In genomic region chr13:28701309-28701708, GRCm38 (mm10) we compare ENCODE assay signal across 25 mouse cellular contexts.
DNase-seq lines count a peak whose midpoint lies in the region; ATAC-seq lines count a peak whose summit lies in the region.
"Had no signal": no experiment of that assay in that cellular context is flagged by ENCODE, and none has a peak within 500 bp of the region (broad histone marks: within the 10 kb centered on the region; RNA-seq: fewer than 3 reads in every experiment).

No protein-coding gene starts in this region.

- no peak overlapping the region for H3K9ac ChIP-seq in intestine, embryonic 14.5 days (ENCODE audit: low read length)
- H3K9ac ChIP-seq in intestine, embryonic 16.5 days (ENCODE audit: low read depth, low read length), result no peak overlapping the region
- H3K9ac ChIP-seq in forebrain, embryonic 15.5 days (replicated peaks), result no peak overlapping the region
- H3K9ac ChIP-seq: embryonic facial prominence, embryonic 12.5 days; embryonic facial prominence, embryonic 15.5 days; heart, embryonic 13.5 days; hindbrain, embryonic 13.5 days had no signal

- DNase-seq in intestine, embryonic 14.5 days (ENCODE audit: low spot score), result peak; percentile 43
- DNase-seq in testis, postnatal 10 days (ENCODE audit: low spot score), result peak; percentile 18
- DNase-seq in testis, postnatal 14 days (ENCODE audit: low spot score), result no peak
- no peak for DNase-seq in embryonic facial prominence, embryonic 10.5 days (ENCODE audit: low spot score)
- DNase-seq: adrenal gland, adult 8-10 months; adrenal gland, postnatal 25 days; cerebellum, adult 11-12 months; cerebellum, adult 8-10 months; cerebellum, postnatal 10 days; cerebellum, postnatal 36 days; gastrocnemius, postnatal 10 days; gastrocnemius, postnatal 36 days had no signal

- no peaks in the 10 kb centered on the region for H3K9me3 ChIP-seq in intestine, embryonic 14.5 days (ENCODE audit: control insufficient read depth, low read length)
- no peaks in the 10 kb centered on the region for H3K9me3 ChIP-seq in intestine, embryonic 16.5 days (ENCODE audit: control insufficient read depth, low read length)
- H3K9me3 ChIP-seq in forebrain, embryonic 15.5 days, result no peaks in the 10 kb centered on the region
- no peaks in the 10 kb centered on the region for H3K9me3 ChIP-seq in embryonic facial prominence, embryonic 10.5 days
- H3K9me3 ChIP-seq: embryonic facial prominence, embryonic 12.5 days; embryonic facial prominence, embryonic 15.5 days; heart, embryonic 10.5 days; heart, embryonic 13.5 days; hindbrain, embryonic 10.5 days; hindbrain, embryonic 13.5 days had no signal

- 60% methylated on average over 1 of the region's 1 CpGs for WGBS in intestine, embryonic 14.5 days
- 78% methylated on average over 1 of the region's 1 CpGs for WGBS in intestine, embryonic 16.5 days
- 47% methylated on average over 1 of the region's 1 CpGs for WGBS in forebrain, embryonic 15.5 days
- WGBS in embryonic facial prominence, embryonic 10.5 days, result 62% methylated on average over 1 of the region's 1 CpGs

- no peaks in the 10 kb centered on the region for H3K27me3 ChIP-seq in intestine, embryonic 14.5 days (replicated peaks; ENCODE audit: control insufficient read depth, insufficient read depth, low read length)
- H3K27me3 ChIP-seq in intestine, embryonic 16.5 days (replicated peaks; ENCODE audit: control insufficient read depth, insufficient read depth, low read length), result no peaks in the 10 kb centered on the region
- H3K27me3 ChIP-seq in forebrain, embryonic 15.5 days, result no peaks in the 10 kb centered on the region
- H3K27me3 ChIP-seq in embryonic facial prominence, embryonic 10.5 days (replicated peaks; ENCODE audit: low read depth, poor library complexity, severe bottlenecking), result no peaks in the 10 kb centered on the region
- H3K27me3 ChIP-seq: embryonic facial prominence, embryonic 12.5 days; embryonic facial prominence, embryonic 15.5 days; heart, embryonic 13.5 days; hindbrain, embryonic 13.5 days had no signal

- no peak overlapping the region for H3K4me2 ChIP-seq in intestine, embryonic 14.5 days (ENCODE audit: low read length)
- no peak overlapping the region for H3K4me2 ChIP-seq in intestine, embryonic 16.5 days (ENCODE audit: low read depth, low read length)
- H3K4me2 ChIP-seq in forebrain, embryonic 15.5 days (replicated peaks), result no peak overlapping the region
- H3K4me2 ChIP-seq: embryonic facial prominence, embryonic 12.5 days; embryonic facial prominence, embryonic 15.5 days; heart, embryonic 13.5 days; hindbrain, embryonic 13.5 days had no signal

- H3K4me3 ChIP-seq in intestine, embryonic 14.5 days (ENCODE audit: low read depth, low read length), result no peak overlapping the region
- no peak overlapping the region for H3K4me3 ChIP-seq in intestine, embryonic 16.5 days (ENCODE audit: low read length)
- H3K4me3 ChIP-seq in forebrain, embryonic 15.5 days, result no peak overlapping the region
- H3K4me3 ChIP-seq in embryonic facial prominence, embryonic 10.5 days, result no peak overlapping the region
- H3K4me3 ChIP-seq: embryonic facial prominence, embryonic 12.5 days; embryonic facial prominence, embryonic 15.5 days; heart, embryonic 10.5 days; heart, embryonic 13.5 days; hindbrain, embryonic 10.5 days; hindbrain, embryonic 13.5 days had no signal

- H3K36me3 ChIP-seq in intestine, embryonic 14.5 days (ENCODE audit: control insufficient read depth, insufficient read depth, low read length), result no peaks in the 10 kb centered on the region
- H3K36me3 ChIP-seq in intestine, embryonic 16.5 days (ENCODE audit: control insufficient read depth, insufficient read depth, low read length), result no peaks in the 10 kb centered on the region
- no peaks in the 10 kb centered on the region for H3K36me3 ChIP-seq in forebrain, embryonic 15.5 days
- H3K36me3 ChIP-seq in embryonic facial prominence, embryonic 10.5 days (replicated peaks), result peaks cover 7% of the 10 kb centered on the region; the same call in 1 of the 2 replicates
- H3K36me3 ChIP-seq: embryonic facial prominence, embryonic 12.5 days; embryonic facial prominence, embryonic 15.5 days; heart, embryonic 10.5 days; heart, embryonic 13.5 days; hindbrain, embryonic 13.5 days had no signal

- H3K4me1 ChIP-seq in intestine, embryonic 14.5 days (replicated peaks; ENCODE audit: control insufficient read depth, insufficient read depth, low read length), result 0 out of 2 replicates have a peak, but pooled peaks cover 9% of the 10 kb centered on the region
- no peaks in the 10 kb centered on the region for H3K4me1 ChIP-seq in intestine, embryonic 16.5 days (ENCODE audit: control insufficient read depth, insufficient read depth, low read length)
- peaks cover 15% of the 10 kb centered on the region for H3K4me1 ChIP-seq in forebrain, embryonic 15.5 days
- H3K4me1 ChIP-seq in embryonic facial prominence, embryonic 10.5 days, result peaks cover 28% of the 10 kb centered on the region

- no peak for ATAC-seq in intestine, embryonic 14.5 days (replicated peaks; ENCODE audit: low FRiP score, low TSS enrichment, low read depth)
- ATAC-seq in intestine, embryonic 16.5 days, result no peak
- peak; percentile 68 to 69; a peak in 3 of 4 replicates for ATAC-seq in hematopoietic stem cell, adult 5-6 weeks (replicated peaks in 1 of 2; ENCODE audit: insufficient read depth in 1 of 2, low FRiP score in 2 of 2, low TSS enrichment in 1 of 2, low read depth in 1 of 2, poor library complexity in 2 of 2, severe bottlenecking in 2 of 2)
- ATAC-seq in forebrain, embryonic 15.5 days (replicated peaks), result no peak
- ATAC-seq: activated CD4-positive, CD25-positive, alpha-beta regulatory T cell, adult 4 months; forebrain, embryonic 14.5 days; hindbrain, embryonic 16.5 days; intestine, postnatal 0 days had no signal

- no peak overlapping the region for H3K27ac ChIP-seq in intestine, embryonic 14.5 days (ENCODE audit: low read depth)
- no peak overlapping the region for H3K27ac ChIP-seq in intestine, embryonic 16.5 days (ENCODE audit: low read length)
- H3K27ac ChIP-seq in forebrain, embryonic 15.5 days (replicated peaks), result no peak overlapping the region
- H3K27ac ChIP-seq in embryonic facial prominence, embryonic 10.5 days (replicated peaks), result no peak overlapping the region
- H3K27ac ChIP-seq: embryonic facial prominence, embryonic 12.5 days; embryonic facial prominence, embryonic 15.5 days; heart, embryonic 10.5 days; heart, embryonic 13.5 days; hindbrain, embryonic 10.5 days; hindbrain, embryonic 13.5 days had no signal

Comparison
In these comparisons a context has a peak if more than half of its experiments do, and no peak if none do; other contexts are left out.
1. DNase-seq: peak in intestine, embryonic 14.5 days (single experiment) and testis, postnatal 10 days (single experiment); none in testis, postnatal 14 days (single experiment) and embryonic facial prominence, embryonic 10.5 days (single experiment).
2. ATAC-seq: peak in hematopoietic stem cell, adult 5-6 weeks (2 of 2); none in intestine, embryonic 14.5 days (single experiment), intestine, embryonic 16.5 days (single experiment) and forebrain, embryonic 15.5 days (single experiment).